Mouse (Mus musculus) left cerebral cortex, adult 6 months (tissue): Measurements from ENCODE around the gene Mill1. TPM values are rescaled to one million over a fixed set of nuclear protein-coding genes. Genes with fewer than 3 reads are reported as not detected.

Experiments used
- long read RNA-seq, 2 experiments: library from polyadenylated mRNA; unstranded; transcript quantifications; one replicate each; pipeline ENCODE4 v2.0.0; 2019 to 2020
- polyA plus RNA-seq: library from polyadenylated mRNA; unstranded; fragments of <200 nt; fragmentation: Nextera tagmentation; gene quantifications from 2 replicates; pipeline ENCODE4 v1.2.3, GENCODE M21; 2021

The Mill1 gene
- not detected in 2 replicates for polyA plus RNA-seq
- long read RNA-seq, experiment 1, result 0 reads
- long read RNA-seq, experiment 2, result 0 reads

DNA sequence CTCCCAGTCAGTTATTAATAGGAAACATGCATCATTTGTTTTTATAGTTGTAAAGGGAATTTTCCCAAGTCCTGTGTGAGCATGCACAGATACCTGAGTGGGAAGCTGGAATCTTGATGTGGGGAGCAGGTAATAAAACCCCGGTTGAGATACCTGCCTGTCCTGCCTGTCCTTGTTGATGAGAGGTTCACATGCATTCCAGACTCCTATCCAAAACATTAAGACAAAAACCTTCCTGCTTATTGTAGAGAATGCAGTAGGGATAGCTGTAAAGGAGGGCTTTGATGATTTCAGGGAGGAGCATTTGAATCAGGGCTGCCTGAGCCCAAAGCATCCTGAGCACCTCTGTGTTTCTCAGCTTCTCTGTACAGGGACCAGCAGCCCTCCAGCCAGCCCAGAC, at the start of gene Mill1:
Gene Mill1 (plus strand): TSS at position 301 of the 400 bp plus-strand sequence.

Other genes with a start within 250 kb of the Mill1 start
- gene Ceacam13, start 235.5 kb upstream of the Mill1 start, polyA plus RNA-seq, result not detected in 2 replicates
- not detected in 2 replicates for gene Ceacam12, start 179.4 kb upstream of the Mill1 start, polyA plus RNA-seq
- not detected in 2 replicates for gene Igfl3, start 68.9 kb upstream of the Mill1 start, polyA plus RNA-seq
- gene Psg18, start 109.7 kb downstream of the Mill1 start, polyA plus RNA-seq, result not detected in 2 replicates
- gene Psg28, start 186.7 kb downstream of the Mill1 start, polyA plus RNA-seq, result not detected in 2 replicates
- gene Psg26, start 238.8 kb downstream of the Mill1 start, polyA plus RNA-seq, result not detected in 2 replicates